Mouse (Mus musculus): ENCODE measurements at regions not wholly inside any gene's neighbourhood (a gene's known extent, or its start where the extent isn't known, plus 50 kb on each side); places are given as distances from the start of the nearest gene placed in this dataset.

DNA sequence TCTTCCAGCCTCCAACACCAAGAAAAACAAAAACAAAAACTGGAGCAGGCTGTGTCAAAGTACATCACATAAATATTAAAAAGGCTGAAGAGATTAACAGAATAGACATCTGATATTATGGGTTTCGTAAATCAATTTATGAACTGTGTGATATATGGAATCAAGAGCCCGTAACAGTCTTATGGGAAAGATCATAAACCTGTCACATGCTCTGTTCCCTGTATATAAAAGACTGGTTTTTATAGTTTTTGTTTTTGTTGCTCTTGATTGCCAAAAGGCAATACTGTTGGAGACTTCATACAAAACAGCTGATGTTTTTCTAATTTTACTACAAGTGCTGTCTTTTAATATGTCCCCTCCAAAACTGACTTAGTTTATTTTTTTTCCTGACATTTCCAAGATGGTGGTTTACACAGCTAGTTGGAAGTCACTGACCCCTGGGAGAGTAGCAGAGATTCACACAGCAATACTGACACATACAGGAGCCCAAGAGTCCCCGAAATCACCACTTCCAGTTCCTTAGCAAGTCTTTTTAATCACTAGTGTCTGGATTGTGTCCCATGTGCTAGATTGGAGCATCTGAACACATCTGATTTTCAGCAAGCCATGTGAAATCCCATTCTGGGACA is 303.1 kb upstream of the Rag2 start:
- TF ChIP-seq CTCF (IDR thresholded peaks at IDR 0.05) = no peak
- no peak for TF ChIP-seq EP300 (IDR thresholded peaks at IDR 0.05; ENCODE audit: insufficient read depth, low read depth, low read length)
- no peak for TF ChIP-seq POLR2A (IDR thresholded peaks at IDR 0.05; ENCODE audit: insufficient read depth, low read depth, low read length)
